Mouse (Mus musculus): ENCODE data around the gene Map1b.
A peak's percentile ranks its signal among the peaks of the same experiment; 100 is the strongest.

Map1b gene

DNA sequence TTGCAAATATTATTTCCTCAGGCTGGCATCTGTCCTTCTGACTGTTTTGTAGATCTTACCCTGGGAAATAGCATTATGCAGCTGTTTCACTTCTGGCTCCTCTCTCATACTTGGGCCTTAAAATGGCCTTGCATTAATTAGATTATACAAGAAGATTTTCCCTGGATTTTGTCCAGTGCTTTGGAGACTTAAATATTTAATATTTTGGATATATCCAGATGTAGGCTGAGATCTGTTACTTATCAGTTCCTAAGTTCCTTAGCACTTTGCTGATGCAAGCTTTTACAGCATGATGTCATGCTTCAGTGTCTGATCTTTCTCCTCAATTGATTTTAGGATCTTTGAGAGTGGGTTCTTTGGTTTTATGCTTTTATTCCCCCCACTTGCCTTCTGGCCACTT, 11.6 kb upstream of the Map1b start:
- DNase-seq (ENCODE audit: low spot score): no peak

DNA sequence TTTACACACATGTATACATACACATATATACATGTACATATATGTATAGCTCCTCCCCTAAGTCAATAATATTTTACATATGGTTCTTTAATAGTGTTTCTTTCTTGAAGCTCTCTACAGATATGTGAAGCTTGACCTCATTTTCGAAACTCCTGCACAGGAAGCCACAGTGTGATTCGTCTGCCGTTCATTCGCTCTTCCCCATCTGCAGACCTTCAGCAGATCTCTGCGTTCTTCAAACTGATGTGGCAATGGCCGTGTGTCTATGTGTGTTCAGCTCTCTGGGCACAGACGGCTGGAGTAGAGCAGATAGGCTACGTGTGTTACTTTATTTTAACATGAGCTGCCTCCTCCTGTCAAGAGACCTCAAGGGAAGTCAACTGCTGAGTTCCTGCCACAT, 9.2 kb upstream of the Map1b start:
- DNase-seq (ENCODE audit: low spot score): no peak

DNA sequence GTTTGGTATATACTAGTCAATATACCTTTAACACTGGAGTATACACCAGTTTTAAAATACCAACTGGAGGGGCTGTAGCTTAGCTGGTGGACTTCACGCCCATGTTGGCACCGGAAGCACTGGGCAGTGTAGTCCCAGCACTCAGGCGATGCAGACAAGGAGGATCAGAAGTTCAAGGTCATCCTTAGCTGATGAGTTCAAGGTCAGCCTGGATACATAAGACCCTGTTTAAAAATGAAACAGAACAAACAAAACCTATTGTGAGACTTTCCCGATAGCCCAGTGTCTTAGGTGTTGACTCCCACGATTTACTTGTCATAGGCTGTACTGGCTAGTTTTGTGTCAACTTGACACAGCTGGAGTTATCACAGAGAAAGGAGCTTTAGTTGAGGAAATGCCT, 1.5 kb upstream of the Map1b start:
- no peak for DNase-seq (ENCODE audit: low spot score)

DNA sequence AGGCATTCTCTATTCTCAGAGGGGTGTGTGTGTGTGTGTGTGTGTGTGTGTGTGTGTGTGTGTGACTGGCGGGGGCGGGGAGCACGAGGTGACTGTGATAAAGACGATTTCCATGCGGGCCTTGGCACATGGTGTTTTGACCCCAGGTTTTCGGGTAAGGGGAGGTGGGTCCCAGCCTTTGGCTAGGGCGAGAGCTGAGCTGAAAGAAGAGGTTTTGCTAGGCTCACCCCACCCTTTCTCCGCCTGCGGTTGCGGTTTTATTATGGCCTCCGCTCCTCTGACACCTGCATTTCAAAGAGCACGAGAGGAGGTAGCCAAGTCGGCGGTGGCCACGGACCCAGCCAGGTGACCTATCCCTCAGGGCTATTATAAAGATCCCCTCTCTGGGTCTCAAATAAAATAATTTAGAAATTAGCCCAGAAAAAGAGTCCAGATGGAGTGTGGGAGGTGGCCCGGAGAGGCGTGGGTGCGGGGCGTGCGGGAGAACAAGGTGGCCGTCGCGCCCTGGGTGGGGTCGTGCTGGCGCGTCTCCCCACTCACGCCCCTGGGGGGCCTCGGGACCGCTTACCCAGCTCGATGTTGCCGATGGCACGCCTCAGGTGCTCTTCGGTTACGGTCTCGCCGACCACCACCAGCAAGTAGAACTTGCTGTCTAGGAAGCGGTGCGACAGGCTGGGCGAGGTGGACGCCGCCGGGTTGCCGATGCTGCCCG, 448 bp downstream of the Map1b start:
- peak; percentile 21 for DNase-seq (ENCODE audit: low spot score)

DNA sequence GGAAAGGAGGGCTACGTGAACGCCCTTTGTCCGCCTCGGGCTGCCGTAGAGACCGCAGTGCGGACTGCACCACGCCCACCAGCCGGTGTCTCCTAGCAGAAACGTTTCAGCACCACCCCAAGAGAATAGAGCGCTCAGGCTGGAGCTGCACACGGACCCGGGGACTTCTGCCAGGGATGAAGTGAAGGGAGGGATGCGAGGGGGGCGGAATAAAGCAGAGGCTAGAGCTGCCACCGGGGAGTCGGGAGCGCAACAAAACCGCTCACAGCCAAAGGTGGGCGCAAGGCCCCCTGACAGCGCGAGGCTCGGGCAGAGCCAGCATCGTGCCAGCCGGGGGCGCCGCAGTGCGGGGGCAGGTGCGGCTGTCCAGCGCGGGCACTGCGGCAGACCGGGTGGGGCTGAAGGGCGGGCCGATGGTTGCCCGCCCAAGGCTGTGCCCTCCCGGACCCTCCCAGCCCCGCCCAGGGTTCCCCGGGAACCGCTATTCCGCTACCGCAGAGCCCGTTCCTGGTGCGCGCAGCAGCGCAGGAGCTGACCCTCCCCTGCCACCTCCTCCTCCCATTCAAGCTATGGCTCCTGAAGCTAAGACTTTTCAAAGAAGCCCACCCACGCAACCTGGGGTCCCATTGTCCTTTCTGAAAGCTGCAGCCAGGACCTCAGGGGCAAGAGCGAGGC, 1.3 kb downstream of the Map1b start:
- DNase-seq (ENCODE audit: low spot score): peak; percentile 85

DNA sequence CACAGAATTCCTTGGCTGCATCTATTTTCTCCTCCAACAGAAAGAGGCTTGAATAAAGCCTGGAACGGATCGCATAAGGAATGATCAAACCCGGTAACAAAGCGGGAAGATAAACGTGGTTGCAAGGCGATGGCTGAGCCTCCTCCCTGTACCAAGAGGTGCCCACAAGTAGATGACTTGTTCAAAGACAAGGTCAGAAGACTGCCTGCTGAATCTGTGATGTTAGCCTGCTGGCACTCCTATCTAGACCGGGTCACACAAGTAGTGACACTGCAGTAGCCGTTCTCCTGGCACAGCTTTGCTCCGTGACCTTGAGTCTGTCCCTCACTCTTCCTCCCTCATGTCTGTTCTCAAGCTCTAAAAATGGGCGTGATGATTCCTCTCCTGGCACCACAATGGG, 2.4 kb downstream of the Map1b start:
- peak; percentile 75 for DNase-seq (ENCODE audit: low spot score)

DNA sequence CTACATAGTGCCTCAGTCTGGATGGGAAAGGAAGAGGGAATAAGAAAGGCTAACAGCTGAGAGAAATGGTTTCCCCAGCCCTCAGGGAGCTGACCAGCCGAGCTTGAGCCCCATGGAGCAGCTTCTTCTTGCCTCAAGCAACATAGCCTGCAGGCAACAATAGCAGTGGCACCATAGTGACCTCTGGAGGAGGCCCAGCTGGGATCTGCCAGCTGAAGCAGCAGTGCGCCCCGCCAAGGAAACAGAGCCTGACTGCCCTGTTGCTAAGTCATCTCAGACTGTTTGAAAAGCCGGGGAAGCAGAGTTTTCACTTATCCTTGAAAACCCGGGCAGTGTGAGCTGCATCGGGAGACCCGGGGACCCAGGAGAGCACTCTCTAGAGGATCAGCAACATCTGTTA, 3.2 kb downstream of the Map1b start:
- DNase-seq (ENCODE audit: low spot score): peak; percentile 60

DNA sequence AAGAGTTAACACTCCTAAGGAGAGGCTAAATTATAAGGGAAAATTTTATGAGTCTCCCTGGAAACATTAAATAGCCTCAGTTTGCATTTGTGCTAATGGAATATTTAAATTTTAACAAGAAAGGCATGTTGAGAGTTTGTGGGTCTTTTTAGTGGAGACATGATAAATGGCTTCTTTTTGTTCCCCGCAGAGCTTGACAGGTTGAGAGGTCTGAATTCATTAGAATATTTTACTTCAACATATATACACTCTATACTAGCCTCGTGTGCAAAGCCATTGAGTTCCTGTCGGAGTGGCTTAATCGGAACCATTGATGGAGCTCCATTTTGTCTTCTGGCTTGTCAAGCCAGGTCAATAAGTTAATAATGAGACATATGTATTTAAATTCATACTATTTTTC, 6.4 kb downstream of the Map1b start:
- DNase-seq (ENCODE audit: low spot score): no peak

DNA sequence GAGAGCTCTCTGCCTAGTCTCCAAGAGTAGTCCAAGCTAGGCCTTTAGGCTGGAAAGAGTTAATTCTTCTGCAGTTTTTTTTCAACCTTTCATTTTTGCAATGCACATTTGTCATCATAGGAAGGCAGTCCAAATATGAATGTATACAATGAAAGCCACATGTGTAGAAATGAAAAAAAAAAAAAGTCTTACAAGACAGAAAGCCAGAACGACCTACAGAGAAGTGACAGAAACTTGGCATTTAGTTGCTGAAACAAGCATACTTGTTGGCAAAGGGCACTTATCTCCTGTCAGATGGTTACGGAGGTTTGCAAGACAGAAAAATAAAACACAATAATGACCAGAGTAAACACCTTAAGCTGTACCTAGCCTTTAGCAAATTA, 9.8 kb downstream of the Map1b start:
- no peak for DNase-seq (ENCODE audit: low spot score)

DNA sequence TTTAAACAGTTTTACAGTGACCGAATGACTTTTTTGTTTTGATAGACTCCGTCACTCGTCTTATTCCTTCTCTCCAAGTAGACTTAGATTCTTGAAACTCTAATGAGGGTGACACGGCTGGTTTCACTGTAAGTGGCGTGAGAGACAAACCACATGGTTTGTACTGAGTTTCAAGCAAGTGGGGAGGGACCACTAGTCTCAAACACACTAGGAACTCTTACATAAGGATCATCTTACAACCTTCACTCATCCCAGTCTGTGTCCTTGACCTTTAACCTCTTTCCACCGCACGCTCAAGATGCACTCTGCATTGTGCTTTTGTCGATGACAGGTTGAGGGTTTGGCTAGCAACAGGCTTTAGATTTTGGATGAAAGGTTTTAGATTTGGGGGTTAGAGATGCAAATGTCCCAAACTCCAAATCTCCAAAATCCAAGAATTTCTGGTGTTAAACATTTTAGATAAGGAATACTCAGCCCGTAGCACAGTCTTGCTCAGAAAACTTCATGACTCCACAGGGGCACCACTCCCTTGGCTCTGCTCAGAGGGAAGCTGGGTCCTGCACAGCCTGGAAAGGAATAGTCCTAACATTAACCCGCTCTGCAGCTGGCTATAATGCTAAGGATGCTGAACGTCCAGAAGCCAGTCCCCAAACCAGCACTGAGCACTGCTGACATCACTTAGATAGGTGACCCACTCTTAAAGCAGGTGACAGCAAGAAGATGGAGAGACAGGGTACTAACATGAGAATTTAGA, 10.3 kb downstream of the Map1b start:
- no peak for DNase-seq (ENCODE audit: low spot score)

DNA sequence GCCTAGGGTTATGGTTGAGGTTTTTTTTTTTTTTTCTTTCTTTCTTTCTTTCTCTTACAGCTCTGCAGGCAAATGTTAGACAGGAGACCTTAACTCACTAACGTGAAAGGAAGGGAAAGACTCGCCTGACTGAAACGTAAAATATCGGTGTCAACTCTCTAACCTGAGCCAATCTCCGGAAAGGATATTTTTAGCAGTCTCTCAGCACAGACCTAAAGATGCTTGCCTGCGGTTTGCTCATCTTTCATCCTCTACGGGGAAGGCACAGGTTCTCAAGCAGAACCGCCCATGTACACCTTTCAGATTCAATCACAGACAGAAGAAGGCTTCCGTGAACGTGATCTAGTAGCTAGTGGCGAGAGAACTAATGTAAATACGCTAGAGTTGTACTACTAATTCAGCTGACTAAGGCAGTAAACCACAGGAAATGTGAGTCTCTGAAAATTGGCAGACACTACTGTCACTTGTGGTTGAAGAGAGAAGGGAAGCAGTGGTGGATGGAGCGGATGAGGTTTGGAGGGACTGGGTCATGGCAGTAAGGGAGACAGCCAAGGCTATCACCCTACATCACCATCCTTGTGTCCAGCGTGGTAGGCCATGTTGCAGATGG, 12.9 kb downstream of the Map1b start:
- no peak for DNase-seq (ENCODE audit: low spot score)

DNA sequence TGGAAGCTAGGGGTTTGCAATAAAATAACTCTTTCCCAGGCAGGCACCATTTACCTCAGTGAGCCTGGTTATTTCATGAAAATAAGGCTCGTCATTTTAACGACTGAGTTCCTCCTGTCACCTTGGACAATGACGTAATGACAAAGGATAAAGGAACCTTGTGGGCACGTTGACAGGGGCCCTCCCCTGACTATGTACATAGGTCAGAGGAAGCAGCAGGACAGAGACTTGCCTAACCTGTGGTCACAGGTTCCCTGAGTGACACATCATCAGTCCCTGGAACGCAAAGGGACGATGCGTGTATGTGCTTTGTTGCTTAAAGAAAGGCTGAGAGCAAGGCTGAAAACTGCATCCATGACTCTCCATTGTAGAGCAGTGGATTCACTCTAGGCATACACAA, 13.4 kb downstream of the Map1b start:
- DNase-seq (ENCODE audit: low spot score): no peak

DNA sequence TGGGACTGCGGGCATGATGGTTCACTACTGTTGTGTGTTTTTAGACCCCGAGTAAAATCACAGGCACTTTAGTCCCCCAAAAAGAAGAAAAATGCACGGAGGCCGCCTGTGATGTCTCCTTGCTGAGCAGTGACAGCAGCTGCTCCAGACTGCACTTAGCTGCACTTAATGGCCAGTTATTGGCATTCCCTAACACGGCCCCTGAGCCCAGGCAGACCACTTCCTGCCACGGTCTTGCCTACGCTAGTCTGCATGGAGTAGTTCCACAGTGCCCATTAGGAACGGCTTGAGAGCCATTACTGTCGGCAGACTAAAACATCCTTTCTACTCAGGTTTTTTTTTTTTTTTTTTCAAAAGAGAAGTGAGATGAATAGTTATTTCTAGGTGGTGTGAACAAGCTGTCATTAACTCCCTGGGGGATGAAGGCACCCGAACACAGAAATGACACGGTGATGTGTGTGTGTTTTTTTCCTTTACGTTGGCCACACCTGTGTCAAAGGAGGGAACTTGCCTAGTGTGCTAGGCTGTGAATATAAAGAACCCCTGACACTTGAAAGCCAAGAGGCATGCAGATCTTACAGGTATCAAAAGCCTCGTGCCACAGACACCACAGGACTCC, 14.1 kb downstream of the Map1b start:
- DNase-seq (ENCODE audit: low spot score): no peak

DNA sequence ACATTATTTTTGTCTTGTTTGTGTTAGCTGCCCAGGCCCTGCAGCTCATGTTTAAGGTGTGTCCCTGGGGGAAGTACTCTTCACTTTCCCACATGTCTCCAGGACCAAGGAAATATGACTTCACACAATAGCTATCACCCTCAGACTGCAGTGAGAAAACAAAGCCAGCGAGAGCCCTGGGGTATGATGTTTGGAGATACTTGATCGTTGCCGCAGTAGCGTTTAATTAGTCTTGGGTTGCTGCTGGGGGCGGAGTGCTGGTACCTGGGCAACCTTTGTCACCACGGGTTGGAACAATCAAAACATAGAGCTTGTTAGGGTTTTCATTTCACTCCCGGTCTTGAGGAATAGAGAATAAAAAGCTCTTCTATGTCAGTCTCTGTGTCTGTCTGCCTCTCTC, 14.9 kb downstream of the Map1b start:
- no peak for DNase-seq (ENCODE audit: low spot score)

DNA sequence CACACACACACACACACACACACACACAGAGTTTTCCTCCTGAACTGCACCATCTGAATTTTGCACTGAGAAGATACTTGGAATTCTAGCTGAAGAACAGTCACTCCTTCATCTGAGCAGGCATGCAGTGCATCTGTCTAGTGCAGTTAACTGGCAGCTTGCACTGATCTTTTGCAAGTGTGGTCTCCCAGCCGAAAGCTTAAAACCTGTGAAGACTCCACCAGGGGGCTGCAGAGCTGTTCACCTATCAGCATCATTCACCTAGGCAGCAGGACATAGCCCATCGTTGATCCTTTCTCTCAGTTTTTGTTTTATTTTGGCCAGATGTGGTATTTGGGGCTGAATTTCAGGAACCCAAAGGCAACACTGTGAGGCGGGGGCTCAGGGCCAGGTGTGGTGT, 15.7 kb downstream of the Map1b start:
- DNase-seq (ENCODE audit: low spot score): no peak

DNA sequence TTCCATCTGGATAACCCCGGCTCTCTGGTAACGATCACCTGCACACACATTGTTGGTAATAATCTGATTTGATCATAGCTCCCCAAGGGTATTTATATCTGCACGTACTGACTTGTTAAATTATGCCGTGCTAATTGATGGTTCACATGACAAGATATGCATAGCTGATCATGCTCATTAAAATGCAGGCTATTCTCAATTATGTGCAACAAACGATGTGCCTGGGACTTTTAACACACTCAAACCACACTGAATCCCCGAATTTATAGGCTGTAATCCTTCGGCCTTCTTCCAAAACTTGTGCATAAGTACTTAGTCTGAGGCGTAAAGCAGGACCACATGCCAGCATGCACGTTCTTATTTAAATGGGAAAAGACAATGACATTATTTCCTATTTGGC, 16.6 kb downstream of the Map1b start:
- no peak for DNase-seq (ENCODE audit: low spot score)

DNA sequence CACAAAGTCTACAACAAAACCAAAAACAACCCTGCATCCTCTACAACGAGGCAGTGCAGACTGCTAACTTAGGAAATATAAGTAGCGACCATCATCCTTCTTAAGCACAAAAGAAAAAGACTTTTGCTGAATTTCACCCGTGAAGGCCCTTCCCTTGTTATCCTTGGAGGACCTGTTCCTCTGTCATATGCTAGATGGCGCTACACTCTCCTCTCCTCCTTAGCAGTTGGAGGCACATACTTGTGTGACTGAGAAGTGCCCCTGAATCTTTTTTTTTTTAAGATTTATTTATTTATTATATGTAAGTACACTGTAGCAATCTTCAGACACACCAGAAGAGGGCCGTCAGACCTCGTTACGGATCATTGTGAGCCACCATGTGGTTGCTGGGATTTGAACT, 20.2 kb downstream of the Map1b start:
- no peak for DNase-seq (ENCODE audit: low spot score)

DNA sequence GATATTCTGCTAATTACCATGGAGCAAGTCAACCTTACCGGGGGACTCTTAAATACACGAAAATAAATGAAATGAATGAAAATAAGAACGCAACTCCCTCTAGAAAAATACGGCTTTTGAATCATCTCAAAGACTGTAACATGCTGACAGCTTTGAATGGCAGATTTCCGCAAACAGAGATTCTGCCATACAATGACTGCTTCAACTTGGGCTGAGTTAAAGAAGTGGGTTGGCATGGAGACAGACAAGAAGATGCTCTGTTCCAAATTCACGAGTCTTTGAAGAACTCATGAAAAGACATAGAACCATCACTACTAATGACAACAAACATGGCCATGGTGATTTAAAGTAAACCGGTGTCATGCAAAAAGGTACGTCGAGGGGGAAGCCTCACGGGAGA, 21.9 kb downstream of the Map1b start:
- no peak for DNase-seq (ENCODE audit: low spot score)

DNA sequence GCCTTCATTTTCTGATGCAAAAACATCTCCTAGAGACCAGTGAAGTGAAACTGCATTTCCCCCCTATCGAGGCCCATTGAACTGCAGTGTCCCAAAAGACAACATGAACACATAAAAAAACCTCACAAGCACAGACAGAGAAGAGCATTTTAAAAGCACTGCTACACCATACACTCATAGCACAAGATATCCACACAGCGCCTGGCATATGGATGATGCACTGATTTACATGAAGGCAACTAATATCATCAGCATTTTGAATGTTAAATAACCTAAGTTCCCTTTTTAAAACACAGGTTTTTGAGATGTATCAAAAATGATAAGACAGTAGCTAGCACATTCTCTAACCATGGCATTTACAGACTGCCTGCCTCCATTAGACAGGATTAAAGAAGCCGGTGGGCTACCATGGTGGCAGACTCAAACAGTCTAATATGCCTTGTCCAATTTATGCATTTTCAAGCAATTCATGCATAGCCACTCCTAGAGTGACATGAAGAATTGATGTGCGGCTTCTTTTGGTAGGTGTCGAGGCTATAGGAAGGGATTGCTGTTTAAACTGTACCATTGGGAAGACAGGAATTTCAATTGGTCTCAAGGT, 22.9 kb downstream of the Map1b start:
- no peak for DNase-seq (ENCODE audit: low spot score)

DNA sequence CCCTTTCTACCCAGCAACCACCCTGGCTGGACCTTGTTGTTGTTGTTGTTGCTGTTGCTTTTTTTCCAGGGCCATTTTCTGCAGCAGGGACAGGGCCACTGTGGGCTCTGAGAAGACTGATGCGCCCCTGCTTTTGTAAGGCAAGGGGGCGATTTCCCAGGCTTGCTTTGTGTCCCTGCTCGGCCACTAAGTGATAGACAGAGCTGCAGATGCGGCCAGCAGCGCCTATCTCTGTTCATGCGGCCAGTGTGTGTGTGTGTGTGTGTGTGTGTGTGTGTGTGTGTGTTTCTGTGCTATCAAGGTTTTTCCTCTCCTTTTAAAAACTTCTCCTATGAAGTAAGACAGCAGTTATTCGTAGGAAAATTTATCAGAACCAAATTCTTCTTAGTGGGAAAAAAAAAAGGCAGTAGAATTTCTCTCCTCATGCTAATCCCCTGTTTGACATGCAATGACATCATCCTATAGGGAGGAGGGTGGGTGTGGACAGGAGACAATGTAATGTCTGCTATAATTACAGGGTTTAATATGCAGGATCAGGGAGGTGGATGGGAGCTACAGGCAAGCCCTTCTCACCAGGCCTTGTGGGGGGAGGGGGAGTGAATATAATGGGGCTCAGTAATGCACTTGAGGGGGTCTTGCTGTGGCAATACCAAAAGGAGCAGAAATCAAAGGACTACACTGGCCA, 23.6 kb downstream of the Map1b start:
- no peak for DNase-seq (ENCODE audit: low spot score)

DNA sequence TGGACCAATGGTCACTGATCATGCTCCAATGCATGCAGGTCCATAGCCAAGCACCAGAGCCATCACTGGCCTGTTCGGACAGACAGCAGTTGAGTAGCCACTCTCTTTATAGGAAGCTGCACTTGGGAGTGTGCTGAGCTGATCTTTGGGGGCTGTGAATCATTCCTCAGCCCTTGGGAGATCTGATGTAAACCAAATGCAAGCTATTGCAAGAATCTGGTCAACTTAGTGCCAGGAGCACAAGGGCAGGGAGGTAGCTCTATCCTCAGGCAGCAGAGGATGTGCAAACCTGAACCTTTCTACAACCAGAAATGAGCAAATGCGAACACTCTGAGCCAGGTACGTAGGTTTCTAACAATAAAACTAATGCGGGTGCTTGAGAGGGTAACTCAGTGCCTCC, 26.3 kb downstream of the Map1b start:
- DNase-seq (ENCODE audit: low spot score): no peak

DNA sequence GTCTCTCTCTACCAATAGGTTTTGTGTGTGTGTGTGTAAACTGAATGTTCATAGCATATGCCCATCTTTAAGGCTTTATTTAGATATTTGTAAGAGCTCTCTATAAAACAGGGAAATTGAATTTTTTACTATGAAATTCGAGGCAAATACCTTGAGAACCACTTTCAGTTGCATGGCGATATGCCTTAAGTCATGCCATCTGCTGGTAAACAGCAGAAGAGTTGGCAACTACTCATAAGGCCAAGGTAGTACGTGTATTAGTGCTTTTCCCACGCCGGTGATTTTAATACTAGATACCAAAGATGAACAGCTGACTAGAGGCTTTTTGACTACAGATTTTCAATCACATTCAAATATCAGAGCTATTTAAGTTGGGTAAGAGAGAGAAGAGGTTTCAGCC, 27.2 kb downstream of the Map1b start:
- DNase-seq (ENCODE audit: low spot score): no peak

Measured in testis, postnatal 14 days (tissue).